Mouse (Mus musculus) neural tube, embryonic 13.5 days (tissue): ENCODE data around the gene Tmem88b. TPM values are rescaled to one million over a fixed set of nuclear protein-coding genes. Genes with fewer than 3 reads are reported as not detected.

Source experiments
- ATAC-seq: fragments of 200-750 bp; cut with Nextera tagmentation; 2 replicates; pipeline ENCODE4 v1.8.0; 2017; ENCODE audit warnings: low read depth, mild to moderate bottlenecking, moderate TSS enrichment, moderate library complexity
- H3K27ac ChIP-seq: fragments of 300-500 bp; sonication (generic); replicated peaks from 2 replicates; pipeline ENCODE4 v1.5.1; 2015; ENCODE audit warnings: moderate library complexity, mild to moderate bottlenecking, inconsistent platforms
- H3K27me3 ChIP-seq: fragments of 300-500 bp; sonication (generic); 2 replicates; pipeline ENCODE4 v1.6.1; 2015; ENCODE audit warnings: mild to moderate bottlenecking, inconsistent platforms
- H3K36me3 ChIP-seq: fragments of 300-500 bp; sonication (generic); 2 replicates; pipeline ENCODE4 v1.6.1; 2015; ENCODE audit warnings: mild to moderate bottlenecking, inconsistent platforms
- H3K4me1 ChIP-seq: fragments of 300-500 bp; sonication (generic); replicated peaks from 2 replicates; pipeline ENCODE4 v1.6.1; 2015; ENCODE audit warnings: inconsistent platforms
- H3K4me2 ChIP-seq: fragments of 300-500 bp; sonication (generic); 2 replicates; pipeline ENCODE4 v1.6.1; 2015; ENCODE audit warnings: inconsistent platforms, mild to moderate bottlenecking, moderate library complexity
- H3K4me3 ChIP-seq: fragments of 300-500 bp; sonication (generic); 2 replicates; pipeline ENCODE4 v1.5.1; 2015; ENCODE audit warnings: mild to moderate bottlenecking, inconsistent platforms
- H3K9ac ChIP-seq: fragments of 300-500 bp; sonication (generic); 2 replicates; pipeline ENCODE4 v1.6.1; 2015; ENCODE audit warnings: moderate library complexity, mild to moderate bottlenecking, inconsistent platforms
- H3K9me3 ChIP-seq: fragments of 300-500 bp; sonication (generic); 2 replicates; pipeline ENCODE4 v1.6.1; 2016; ENCODE audit warnings: inconsistent platforms
- WGBS: fragments of 180-500 bp; shearing (Covaris S2); methylation state at CpG from one replicate; pipeline ENCODE4 v1.1.7; 2015; 5-methylcytosine and 5-hydroxymethylcytosine counted together
- polyA plus RNA-seq: library from polyadenylated mRNA; unstranded; fragments of >200 nt; fragmentation: Nextera tagmentation; extraction: Ambion mirVana; gene quantifications from 2 replicates; pipeline ENCODE4 v1.2.1, GENCODE M21; 2015

The Tmem88b gene
- polyA plus RNA-seq, 1 experiment from 2014 or later: 0.49 TPM

GRCm38 (mm10) chr4:155785246-155785645 lies 428 bp downstream of the Tmem88b start:
- H3K4me2 ChIP-seq: no peak overlapping the region
- H3K9ac ChIP-seq: peak overlapping the region; percentile 82; the same call in 1 of the 2 replicates
- ATAC-seq: 0 out of 2 replicates have a peak, but pooled peaks have one; percentile 8
- 83% methylated on average over 10 of the region's 10 CpGs for WGBS
- no peaks in the 10 kb centered on the region for H3K9me3 ChIP-seq
- peaks cover 18% of the 10 kb centered on the region for H3K4me1 ChIP-seq
- H3K27ac ChIP-seq: no peak overlapping the region
- no peak overlapping the region for H3K4me3 ChIP-seq
- H3K27me3 ChIP-seq: no peaks in the 10 kb centered on the region
- no peaks in the 10 kb centered on the region for H3K36me3 ChIP-seq

GRCm38 (mm10) chr4:155784081-155784701 lies 1.5 kb downstream of the Tmem88b start:
- H3K9me3 ChIP-seq: no peaks in the 10 kb centered on the region
- H3K9ac ChIP-seq: peak overlapping the region; percentile 82
- no peaks in the 10 kb centered on the region for H3K27me3 ChIP-seq
- H3K4me2 ChIP-seq: peak overlapping the region; percentile 70
- peak; percentile 87 for ATAC-seq
- H3K27ac ChIP-seq: peak overlapping the region; percentile 88
- H3K4me1 ChIP-seq: peaks cover 18% of the 10 kb centered on the region
- no peaks in the 10 kb centered on the region for H3K36me3 ChIP-seq
- H3K4me3 ChIP-seq: peak overlapping the region; percentile 57
- under 1% methylated on average over 52 of the region's 52 CpGs for WGBS

GRCm38 (mm10) chr4:155783486-155784080 lies 2.1 kb downstream of the Tmem88b start:
- no peaks in the 10 kb centered on the region for H3K36me3 ChIP-seq
- no peak for ATAC-seq
- peaks cover 18% of the 10 kb centered on the region for H3K4me1 ChIP-seq

GRCm38 (mm10) chr4:155780895-155781294 lies 4.8 kb downstream of the Tmem88b start:
- Histone ChIP-seq H3K27ac (peak overlapping the region; percentile 61), H3K9ac (no peak overlapping the region), H3K9me3 (no peaks in the 10 kb centered on the region), H3K4me1 (peaks cover 19% of the 10 kb centered on the region), H3K4me2 (no peak overlapping the region), H3K4me3 (no peak overlapping the region), H3K27me3 (peaks cover 1% of the 10 kb centered on the region; the same call in 1 of the 2 replicates), H3K36me3 (no peaks in the 10 kb centered on the region)
- no peak for ATAC-seq
- 27% methylated on average over 6 of the region's 6 CpGs for WGBS

More at GRCm38 (mm10) chr4:155783486-155784080, 2.1 kb downstream of the Tmem88b start:
- Histone ChIP-seq H3K27ac (peak overlapping the region; percentile 88), H3K9me3 (no peaks in the 10 kb centered on the region), H3K27me3 (no peaks in the 10 kb centered on the region), H3K9ac (peak overlapping the region; percentile 82), H3K4me3 (peak overlapping the region; percentile 57), H3K4me2 (peak overlapping the region; percentile 70)
- WGBS: 39% methylated on average over 16 of the region's 16 CpGs

GRCm38 (mm10) chr4:155779498-155779897 lies 6.2 kb downstream of the Tmem88b start:
- Histone ChIP-seq H3K9me3 (no peaks in the 10 kb centered on the region), H3K36me3 (no peaks in the 10 kb centered on the region), H3K27ac (no peak overlapping the region), H3K9ac (no peak overlapping the region), H3K27me3 (peaks cover 11% of the 10 kb centered on the region; the same call in 1 of the 2 replicates), H3K4me1 (peaks cover 23% of the 10 kb centered on the region), H3K4me3 (no peak overlapping the region), H3K4me2 (no peak overlapping the region)
- no peak for ATAC-seq
- 71% methylated on average over 4 of the region's 4 CpGs for WGBS

GRCm38 (mm10) chr4:155777816-155778215 lies 7.9 kb downstream of the Tmem88b start:
- H3K9ac ChIP-seq: no peak overlapping the region
- no peaks in the 10 kb centered on the region for H3K36me3 ChIP-seq
- H3K9me3 ChIP-seq: no peaks in the 10 kb centered on the region
- H3K4me2 ChIP-seq: no peak overlapping the region
- ATAC-seq: no peak
- H3K27me3 ChIP-seq: peaks cover 22% of the 10 kb centered on the region
- peaks cover 28% of the 10 kb centered on the region for H3K4me1 ChIP-seq
- 86% methylated on average over 2 of the region's 2 CpGs for WGBS
- H3K4me3 ChIP-seq: no peak overlapping the region
- no peak overlapping the region for H3K27ac ChIP-seq

- Histone ChIP-seq H3K4me2 (no peak overlapping the region), H3K9ac (no peak overlapping the region), H3K9me3 (no peaks in the 10 kb centered on the region), H3K27me3 (peaks cover 32% of the 10 kb centered on the region), H3K36me3 (no peaks in the 10 kb centered on the region), H3K27ac (no peak overlapping the region), H3K4me3 (no peak overlapping the region), H3K4me1 (peaks cover 28% of the 10 kb centered on the region)
- 35% methylated on average over 2 of the region's 2 CpGs for WGBS
- no peak for ATAC-seq
Observed at GRCm38 (mm10) chr4:155776704-155777335, 8.9 kb downstream of the Tmem88b start.

- no peak overlapping the region for H3K4me3 ChIP-seq
- H3K4me1 ChIP-seq: peaks cover 30% of the 10 kb centered on the region
- 82% methylated on average over 3 of the region's 3 CpGs for WGBS
- H3K4me2 ChIP-seq: no peak overlapping the region
- no peaks in the 10 kb centered on the region for H3K9me3 ChIP-seq
- no peak overlapping the region for H3K9ac ChIP-seq
- no peak for ATAC-seq
- H3K27ac ChIP-seq: peak overlapping the region; percentile 75; the same call in 1 of the 2 replicates
- peaks cover 35% of the 10 kb centered on the region for H3K27me3 ChIP-seq
- no peaks in the 10 kb centered on the region for H3K36me3 ChIP-seq
Observed at GRCm38 (mm10) chr4:155775855-155776254, 9.8 kb downstream of the Tmem88b start.

- ATAC-seq: no peak
- H3K36me3 ChIP-seq: no peaks in the 10 kb centered on the region
- WGBS: 59% methylated on average over 9 of the region's 9 CpGs
- H3K9me3 ChIP-seq: no peaks in the 10 kb centered on the region
- peaks cover 35% of the 10 kb centered on the region for H3K27me3 ChIP-seq
- H3K9ac ChIP-seq: peak overlapping the region; percentile 69
- H3K27ac ChIP-seq: peak overlapping the region; percentile 75
- H3K4me3 ChIP-seq: peak overlapping the region; percentile 42
- H3K4me1 ChIP-seq: peaks cover 36% of the 10 kb centered on the region
- H3K4me2 ChIP-seq: peak overlapping the region; percentile 66
Observed at GRCm38 (mm10) chr4:155774971-155775740, 10.5 kb downstream of the Tmem88b start.

GRCm38 (mm10) chr4:155774280-155774754 lies 11.4 kb downstream of the Tmem88b start, which contains the start of gene Vwa1:
TSS of gene Vwa1 (minus strand) at chr4:155774698.
- Histone ChIP-seq H3K27me3 (peaks cover 35% of the 10 kb centered on the region), H3K4me3 (peak within 1 kb of the TSS; percentile 42), H3K9me3 (no peaks in the 10 kb centered on the region), H3K9ac (peak within 1 kb of the TSS; percentile 69), H3K36me3 (no peaks in the 10 kb centered on the region), H3K4me1 (peaks cover 42% of the 10 kb centered on the region), H3K27ac (peak within 1 kb of the TSS; percentile 75), H3K4me2 (peak within 1 kb of the TSS; percentile 66)
- WGBS: 2% methylated on average over 35 of the region's 35 CpGs
- peak; percentile 72 for ATAC-seq

- peaks cover 35% of the 10 kb centered on the region for H3K27me3 ChIP-seq
- peak overlapping the region; percentile 75; the same call in 1 of the 2 replicates for H3K27ac ChIP-seq
- H3K4me1 ChIP-seq: peaks cover 42% of the 10 kb centered on the region
- H3K9ac ChIP-seq: peak overlapping the region; percentile 69
- H3K4me3 ChIP-seq: peak overlapping the region; percentile 42
- 40% methylated on average over 5 of the region's 5 CpGs for WGBS
- H3K4me2 ChIP-seq: peak overlapping the region; percentile 66
- ATAC-seq: no peak
- H3K9me3 ChIP-seq: no peaks in the 10 kb centered on the region
- H3K36me3 ChIP-seq: no peaks in the 10 kb centered on the region
Observed at GRCm38 (mm10) chr4:155773335-155774078, 12.2 kb downstream of the Tmem88b start.
